Mouse (Mus musculus): Measurements from ENCODE around the gene Cadps2. TPM values are rescaled to one million over a fixed set of nuclear protein-coding genes. Genes with fewer than 3 reads are reported as not detected.

Cadps2 gene
- total and polyA plus RNA-seq, 2 experiments, result 2.7 to 19.5 TPM

DNA sequence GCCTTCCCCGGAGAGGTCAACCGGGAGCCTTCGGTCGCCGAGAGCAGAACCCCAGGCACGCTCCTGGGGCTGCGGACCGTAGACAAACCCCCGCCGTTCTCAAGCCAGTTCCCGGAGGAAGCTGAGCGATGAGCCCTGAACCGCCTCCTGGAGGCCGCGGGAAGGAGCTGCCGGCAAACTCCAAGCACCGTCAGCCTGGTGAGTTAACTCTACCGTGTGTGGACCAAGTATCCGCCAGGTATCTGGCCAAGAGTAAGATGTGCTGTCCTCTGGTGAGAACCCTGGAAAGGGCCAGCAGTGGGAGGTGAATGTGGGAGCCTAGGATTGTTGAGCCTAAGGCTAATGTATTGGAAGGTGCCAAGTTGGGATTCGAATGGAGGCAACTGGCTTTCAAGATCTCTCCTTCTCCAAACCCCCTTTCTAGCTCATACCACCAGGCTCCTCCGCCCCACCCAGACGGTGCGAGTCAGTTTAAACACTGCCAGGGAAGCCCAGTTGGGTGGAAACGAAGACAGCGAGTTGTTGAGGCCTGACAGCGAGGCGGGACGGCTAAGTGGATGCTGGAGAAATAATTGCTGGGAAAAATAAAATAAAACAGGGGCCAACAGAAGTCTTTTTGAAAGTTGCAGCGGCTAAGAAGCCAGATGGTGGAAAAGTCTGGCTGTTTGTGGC is 589.5 kb downstream of the Cadps2 start:
- H3K27ac ChIP-seq (replicated peaks; ENCODE audit: insufficient read depth, low read depth, low read length), result no peak overlapping the region
- H3K27me3 ChIP-seq (ENCODE audit: control insufficient read depth, insufficient read depth, low read length), result peaks cover 43% of the 10 kb centered on the region
- TF ChIP-seq POLR2A (IDR thresholded peaks at IDR 0.05; ENCODE audit: extremely low read depth, insufficient read depth, low read length) (no peak), CTCF (IDR thresholded peaks at IDR 0.05; ENCODE audit: low read depth, low read length) (no peak)
- H3K36me3 ChIP-seq (ENCODE audit: control insufficient read depth, insufficient read depth, low read length), result no peaks in the 10 kb centered on the region
- 3% methylated on average over 29 of the region's 29 CpGs for WGBS
- no peak overlapping the region for H3K4me3 ChIP-seq (ENCODE audit: insufficient read depth, low read depth, low read length)
- no peak overlapping the region for H3K9ac ChIP-seq (ENCODE audit: low read depth, low read length)
- no peak for DNase-seq (ENCODE audit: extremely low read depth, low read depth, low spot score)
- no peaks in the 10 kb centered on the region; the same call in 1 of the 2 replicates for H3K4me1 ChIP-seq (ENCODE audit: control insufficient read depth, insufficient read depth, low read length)
- no peaks in the 10 kb centered on the region for H3K79me2 ChIP-seq (ENCODE audit: control insufficient read depth, insufficient read depth, low read length)

DNA sequence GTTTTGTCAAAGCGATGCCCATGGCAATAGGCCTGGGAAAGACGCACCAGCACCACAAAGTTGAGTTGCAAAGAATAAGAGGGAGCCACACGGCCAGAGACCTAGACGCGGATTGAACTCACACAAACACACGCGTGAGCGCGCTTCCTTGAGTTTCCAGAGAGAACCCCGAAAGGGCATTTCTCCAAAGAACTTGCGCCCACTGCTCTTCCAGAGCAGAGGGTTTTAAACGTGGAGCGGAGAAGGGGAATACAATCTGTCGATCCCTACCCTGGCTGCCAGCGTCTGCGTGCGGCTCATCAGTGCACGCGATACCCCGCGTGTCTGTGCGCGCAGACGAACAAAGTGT is 590.2 kb downstream of the Cadps2 start:
- H3K27ac ChIP-seq (replicated peaks; ENCODE audit: insufficient read depth, low read depth, low read length), result no peak overlapping the region
- no peaks in the 10 kb centered on the region for H3K79me2 ChIP-seq (ENCODE audit: control insufficient read depth, insufficient read depth, low read length)
- H3K4me3 ChIP-seq (ENCODE audit: insufficient read depth, low read depth, low read length), result no peak overlapping the region
- no peak for DNase-seq (ENCODE audit: extremely low read depth, low read depth, low spot score)
- no peak overlapping the region for H3K9ac ChIP-seq (ENCODE audit: low read depth, low read length)
- H3K27me3 ChIP-seq (ENCODE audit: control insufficient read depth, insufficient read depth, low read length), result peaks cover 42% of the 10 kb centered on the region
- no peaks in the 10 kb centered on the region; the same call in 1 of the 2 replicates for H3K4me1 ChIP-seq (ENCODE audit: control insufficient read depth, insufficient read depth, low read length)
- 4% methylated on average over 24 of the region's 24 CpGs for WGBS
- no peak for TF ChIP-seq POLR2A (IDR thresholded peaks at IDR 0.05; ENCODE audit: extremely low read depth, insufficient read depth, low read length)
- no peak for TF ChIP-seq CTCF (IDR thresholded peaks at IDR 0.05; ENCODE audit: low read depth, low read length)
- no peaks in the 10 kb centered on the region for H3K36me3 ChIP-seq (ENCODE audit: control insufficient read depth, insufficient read depth, low read length)

DNA sequence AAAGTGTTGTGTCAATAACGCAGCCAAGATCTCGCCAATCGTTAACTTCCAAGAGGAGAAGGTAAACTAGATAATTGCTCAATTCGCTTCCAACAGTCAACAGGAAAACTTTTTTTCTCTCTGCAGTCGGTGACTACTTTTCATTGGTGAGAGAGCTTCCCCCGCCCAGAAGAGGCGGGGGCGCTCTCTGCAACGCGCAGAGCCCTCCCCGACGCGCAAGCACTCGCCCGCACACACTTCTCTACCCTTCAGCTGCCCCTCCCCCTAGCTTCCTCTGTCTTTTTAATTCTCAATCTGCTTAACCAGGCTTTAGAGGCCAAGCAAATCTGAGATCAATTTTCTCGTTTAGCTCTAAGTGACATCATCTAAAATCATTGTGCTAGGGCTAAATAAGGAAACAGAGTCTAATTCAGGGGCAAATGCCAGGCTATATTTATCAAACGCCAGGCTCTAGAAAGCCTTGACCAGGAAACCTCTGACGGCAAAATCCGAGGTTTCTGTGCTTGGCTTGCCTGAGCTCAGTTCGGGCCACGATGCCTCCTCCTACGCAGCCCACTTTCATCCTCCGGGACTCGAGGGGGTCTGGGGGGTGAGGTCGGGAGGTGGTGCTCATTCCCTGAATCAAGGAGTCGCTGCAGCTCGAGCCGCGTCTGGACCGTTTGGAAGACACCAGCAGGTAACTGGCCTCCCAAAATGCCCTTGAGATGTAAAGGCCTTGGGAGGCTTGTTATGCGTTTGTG is 590.7 kb downstream of the Cadps2 start, which contains the start of gene Fezf1:
TSS of gene Fezf1 (minus strand) at position 50 of the 740 bp plus-strand sequence.
- H3K9ac ChIP-seq (ENCODE audit: low read depth, low read length), result no peak within 1 kb of the TSS
- H3K4me3 ChIP-seq (ENCODE audit: insufficient read depth, low read depth, low read length), result no peak within 1 kb of the TSS
- WGBS, result under 1% methylated on average over 31 of the region's 31 CpGs
- TF ChIP-seq POLR2A (IDR thresholded peaks at IDR 0.05; ENCODE audit: extremely low read depth, insufficient read depth, low read length) (no peak), CTCF (IDR thresholded peaks at IDR 0.05; ENCODE audit: low read depth, low read length) (no peak)
- no peak within 1 kb of the TSS for H3K27ac ChIP-seq (replicated peaks; ENCODE audit: insufficient read depth, low read depth, low read length)
- peaks cover 42% of the 10 kb centered on the region for H3K27me3 ChIP-seq (ENCODE audit: control insufficient read depth, insufficient read depth, low read length)
- peak; percentile 91 for DNase-seq (ENCODE audit: extremely low read depth, low read depth, low spot score)
- no peaks in the 10 kb centered on the region for H3K79me2 ChIP-seq (ENCODE audit: control insufficient read depth, insufficient read depth, low read length)
- H3K4me1 ChIP-seq (ENCODE audit: control insufficient read depth, insufficient read depth, low read length), result no peaks in the 10 kb centered on the region; the same call in 1 of the 2 replicates
- H3K36me3 ChIP-seq (ENCODE audit: control insufficient read depth, insufficient read depth, low read length), result no peaks in the 10 kb centered on the region

DNA sequence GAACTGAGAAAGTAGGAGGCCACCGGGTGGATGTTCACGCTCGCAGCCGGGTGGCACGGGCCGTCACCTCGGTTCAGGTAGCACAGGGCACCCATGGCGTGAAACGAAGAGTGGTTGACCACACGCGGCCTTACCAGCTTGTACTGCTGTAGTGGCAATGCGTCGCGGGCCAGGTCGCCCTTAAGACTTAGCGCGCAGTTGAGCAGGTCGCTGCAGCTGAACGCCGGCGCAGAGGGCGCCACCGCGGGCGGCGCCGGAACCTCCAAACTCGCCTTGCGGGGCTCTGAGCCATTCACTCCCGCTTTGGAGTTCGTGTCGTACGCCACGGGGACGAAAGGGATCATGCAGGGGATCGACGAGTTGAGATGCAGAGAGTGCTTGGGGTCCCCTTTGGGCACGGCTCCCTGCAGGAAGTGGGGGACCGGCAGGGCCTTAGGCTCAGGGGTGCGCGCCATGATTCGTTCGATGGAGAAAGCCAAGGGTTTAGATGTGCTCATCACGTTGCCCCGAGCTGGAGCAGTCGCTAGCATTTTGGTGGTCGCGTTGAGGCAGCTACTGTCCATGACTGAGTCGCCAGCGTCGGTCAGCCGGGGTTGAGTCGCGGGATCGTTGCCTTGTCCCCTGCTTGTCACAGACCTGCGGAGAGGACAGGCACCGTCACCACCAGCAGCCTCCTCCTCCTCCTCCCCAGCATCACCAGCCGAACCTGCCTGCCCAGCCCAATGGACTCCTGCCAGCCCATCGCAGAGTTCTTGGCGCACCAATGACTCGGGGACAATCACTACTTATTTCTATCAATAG is 591.5 kb downstream of the Cadps2 start:
- no peak for TF ChIP-seq CTCF (IDR thresholded peaks at IDR 0.05; ENCODE audit: low read depth, low read length)
- TF ChIP-seq POLR2A (IDR thresholded peaks at IDR 0.05; ENCODE audit: extremely low read depth, insufficient read depth, low read length), result no peak
- H3K9ac ChIP-seq (ENCODE audit: low read depth, low read length), result no peak overlapping the region
- no peak overlapping the region for H3K27ac ChIP-seq (replicated peaks; ENCODE audit: insufficient read depth, low read depth, low read length)
- H3K79me2 ChIP-seq (ENCODE audit: control insufficient read depth, insufficient read depth, low read length), result no peaks in the 10 kb centered on the region
- no peak for DNase-seq (ENCODE audit: extremely low read depth, low read depth, low spot score)
- H3K36me3 ChIP-seq (ENCODE audit: control insufficient read depth, insufficient read depth, low read length), result no peaks in the 10 kb centered on the region
- H3K4me1 ChIP-seq (ENCODE audit: control insufficient read depth, insufficient read depth, low read length), result no peaks in the 10 kb centered on the region; the same call in 1 of the 2 replicates
- no peak overlapping the region for H3K4me3 ChIP-seq (ENCODE audit: insufficient read depth, low read depth, low read length)
- 3% methylated on average over 61 of the region's 61 CpGs for WGBS
- peaks cover 39% of the 10 kb centered on the region for H3K27me3 ChIP-seq (ENCODE audit: control insufficient read depth, insufficient read depth, low read length)

DNA sequence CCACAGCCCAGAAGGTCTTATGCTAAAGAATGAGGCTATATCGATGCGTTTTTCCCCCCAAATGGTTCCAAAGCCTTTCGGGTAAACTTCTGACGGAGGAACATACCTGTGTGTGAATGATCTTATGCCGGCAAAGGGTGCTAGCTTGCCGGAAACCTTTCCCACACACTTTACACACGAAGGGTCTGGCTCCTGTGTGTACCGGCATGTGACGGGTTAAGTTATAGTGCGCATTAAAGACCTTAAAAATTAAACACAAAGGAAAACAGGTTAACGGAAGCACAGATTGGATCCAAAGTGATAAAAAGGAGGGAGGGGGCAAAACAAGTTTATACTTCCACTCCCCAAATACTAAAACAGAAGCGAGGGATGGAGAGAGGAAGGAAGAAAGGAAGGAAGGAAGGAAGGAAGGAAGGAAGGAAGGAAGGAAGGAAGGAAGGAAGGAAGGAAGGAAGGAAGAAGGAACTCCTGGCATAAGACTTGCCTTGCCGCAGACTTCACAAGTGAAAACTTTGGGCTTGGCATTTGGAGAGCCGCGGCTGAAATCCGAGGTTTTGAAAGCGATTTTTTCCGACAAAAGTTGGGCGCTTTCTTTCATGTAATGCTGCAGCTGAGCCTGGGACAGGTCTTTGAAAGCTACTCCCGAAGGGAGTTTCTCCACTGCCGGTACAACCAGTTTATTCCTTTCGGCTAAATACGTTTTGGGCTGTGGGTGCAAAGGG is 592.3 kb downstream of the Cadps2 start:
- Histone ChIP-seq H3K27me3 (ENCODE audit: control insufficient read depth, insufficient read depth, low read length) (peaks cover 39% of the 10 kb centered on the region), H3K4me1 (ENCODE audit: control insufficient read depth, insufficient read depth, low read length) (no peaks in the 10 kb centered on the region; the same call in 1 of the 2 replicates), H3K4me3 (ENCODE audit: insufficient read depth, low read depth, low read length) (no peak overlapping the region), H3K9ac (ENCODE audit: low read depth, low read length) (no peak overlapping the region), H3K79me2 (ENCODE audit: control insufficient read depth, insufficient read depth, low read length) (no peaks in the 10 kb centered on the region), H3K36me3 (ENCODE audit: control insufficient read depth, insufficient read depth, low read length) (no peaks in the 10 kb centered on the region), H3K27ac (replicated peaks; ENCODE audit: insufficient read depth, low read depth, low read length) (no peak overlapping the region)
- DNase-seq (ENCODE audit: extremely low read depth, low read depth, low spot score), result no peak
- WGBS, result 4% methylated on average over 23 of the region's 23 CpGs
- TF ChIP-seq POLR2A (IDR thresholded peaks at IDR 0.05; ENCODE audit: extremely low read depth, insufficient read depth, low read length), result no peak
- no peak for TF ChIP-seq CTCF (IDR thresholded peaks at IDR 0.05; ENCODE audit: low read depth, low read length)

Measured in liver, adult 2 months (tissue).